Mouse (Mus musculus) E14TG2a.4 (cell line): Measurements from ENCODE around the gene Klhdc2.

Experiments
- CTCF ChIP-seq: conservative IDR thresholded peaks from 2 replicates; pipeline ENCODE4 v1.5.1; 2014; ENCODE audit warnings: low read length
- NANOG ChIP-seq: IDR thresholded peaks from 2 replicates; pipeline ENCODE4 v1.6.1; 2014; ENCODE audit warnings: borderline replicate concordance, low read length, mixed read lengths
- POU5F1 ChIP-seq: IDR thresholded peaks from 2 replicates; pipeline ENCODE4 v1.6.1; 2014; ENCODE audit warnings: low read length, borderline replicate concordance

DNA sequence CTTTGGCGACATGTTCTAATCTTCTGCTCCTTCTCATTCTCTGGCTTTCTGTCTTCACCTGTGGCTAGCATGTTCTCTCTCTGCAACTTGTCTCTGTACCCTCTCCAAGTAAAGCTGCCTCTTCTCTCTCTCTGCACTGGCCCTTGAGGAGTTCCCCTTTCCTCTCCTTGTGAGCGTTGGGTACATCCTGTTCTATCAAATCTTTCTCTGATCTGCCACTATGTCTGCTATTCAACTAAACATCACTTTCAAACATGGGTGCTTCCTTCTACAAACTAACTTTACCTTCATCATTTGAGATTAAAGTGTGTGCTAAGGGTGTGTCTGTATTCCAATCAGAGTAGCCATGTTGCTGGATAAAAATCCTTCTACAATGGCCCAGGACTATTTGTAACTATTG, 1.5 kb upstream of the Klhdc2 start:
- no peak for TF ChIP-seq CTCF
- no peak for TF ChIP-seq NANOG
- TF ChIP-seq POU5F1: no peak
